Mouse (Mus musculus) splenic B cell, adult 2 months (primary cell): Measurements from ENCODE around the gene Grcc10.

ENCODE experiments used
- DNase-seq: peaks from one replicate; pipeline ENCODE4 v3.0.0-alpha.2; 2011; ENCODE audit warnings: low read depth, low spot score
- H3K27me3 ChIP-seq: 2 replicates; pipeline ENCODE4 v1.6.1; 2012; ENCODE audit warnings: mild to moderate bottlenecking, low read length, moderate library complexity, mixed read lengths; ENCODE audit not compliant: control insufficient read depth, poor library complexity, insufficient read depth, severe bottlenecking
- H3K36me3 ChIP-seq: 2 replicates; pipeline ENCODE4 v1.6.1; 2012; ENCODE audit warnings: mild to moderate bottlenecking, low read length, moderate library complexity, mixed read lengths; ENCODE audit not compliant: control insufficient read depth, poor library complexity, insufficient read depth, severe bottlenecking

Grcc10 gene

DNA sequence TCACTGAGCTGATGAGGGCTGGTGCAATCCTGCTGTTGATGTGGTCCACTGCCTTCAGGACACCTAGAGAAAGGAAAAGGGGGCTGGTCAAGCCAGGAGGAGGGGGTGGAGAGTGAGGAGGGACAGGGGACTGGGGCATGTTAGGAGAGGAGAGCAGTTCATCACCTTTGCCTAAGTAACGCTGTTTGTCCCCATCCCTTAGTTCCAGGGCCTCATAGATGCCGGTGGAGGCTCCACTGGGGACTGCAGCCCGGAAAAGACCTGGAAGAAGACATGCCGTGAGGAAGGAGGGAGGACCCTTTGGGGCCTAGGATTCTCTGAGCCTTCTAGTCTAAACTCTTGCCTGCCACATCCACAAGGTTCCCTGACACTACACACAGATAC, 26.4 kb upstream of the Grcc10 start:
- H3K27me3 ChIP-seq = no peaks in the 10 kb centered on the region
- no peak for DNase-seq

DNA sequence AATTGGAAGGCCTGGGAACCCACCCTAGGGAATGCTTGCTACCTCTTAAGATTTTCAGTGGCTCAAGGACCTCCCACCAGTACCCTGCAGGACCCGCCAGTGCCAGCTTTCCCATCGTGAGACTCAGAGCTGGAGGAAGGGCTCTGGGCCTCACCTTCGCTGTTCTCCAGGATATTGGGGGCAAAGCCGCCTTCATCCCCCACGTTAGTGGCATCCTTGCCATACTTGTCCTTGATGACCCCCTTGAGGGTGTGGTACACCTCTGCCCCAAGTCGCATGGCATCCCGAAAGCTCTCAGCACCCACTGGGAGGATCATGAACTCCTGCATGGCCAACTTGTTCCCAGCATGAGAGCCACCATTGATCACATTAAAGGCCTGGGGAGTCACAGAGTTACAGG, 24.8 kb upstream of the Grcc10 start:
- H3K36me3 ChIP-seq = no peaks in the 10 kb centered on the region
- no peak for DNase-seq
- H3K27me3 ChIP-seq = no peaks in the 10 kb centered on the region

More for the DNA sequence above, 26.4 kb upstream of the Grcc10 start:
- H3K36me3 ChIP-seq = no peaks in the 10 kb centered on the region

DNA sequence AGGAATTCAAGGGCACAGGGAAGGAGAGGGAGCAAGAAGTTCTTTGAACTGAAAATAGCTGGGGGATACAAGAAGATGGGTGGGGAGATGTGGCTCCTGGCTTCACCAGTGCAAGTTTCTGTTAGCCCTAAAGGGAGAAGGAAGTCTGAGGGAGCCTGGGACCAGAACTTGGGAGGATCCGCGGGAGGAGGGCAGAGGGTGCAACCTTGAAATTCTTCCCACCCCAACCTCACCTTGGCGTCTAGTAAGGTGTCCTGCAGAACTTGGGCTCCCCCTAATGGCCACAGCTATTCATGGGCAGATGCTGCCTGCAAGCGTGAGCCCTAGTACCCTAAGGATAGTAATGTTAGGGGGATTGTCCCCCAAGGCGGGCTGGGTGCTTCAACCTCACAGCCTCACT, 18.1 kb upstream of the Grcc10 start:
- H3K36me3 ChIP-seq = no peaks in the 10 kb centered on the region
- no peaks in the 10 kb centered on the region for H3K27me3 ChIP-seq
- DNase-seq = peak; percentile 94

DNA sequence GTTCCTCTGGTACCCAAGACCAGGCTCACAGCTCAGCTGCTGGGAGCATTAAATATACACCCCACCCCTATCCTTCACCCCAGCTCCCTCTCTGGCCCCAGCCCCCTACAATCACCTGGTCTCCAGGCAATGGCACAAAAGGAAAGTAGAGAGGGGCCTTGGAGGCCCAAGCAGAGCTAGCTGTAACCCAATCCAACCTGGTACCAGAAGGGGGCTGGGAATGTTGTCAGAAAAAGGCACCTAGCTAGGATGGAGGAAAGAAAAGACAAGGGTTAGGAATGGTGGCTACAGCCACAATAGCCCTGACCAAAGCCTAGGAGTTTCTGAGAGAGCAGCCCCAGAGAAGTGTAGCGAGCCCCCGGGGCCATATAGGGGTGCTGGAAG, 17.7 kb upstream of the Grcc10 start:
- Histone ChIP-seq H3K27me3 (no peaks in the 10 kb centered on the region), H3K36me3 (no peaks in the 10 kb centered on the region)
- no peak for DNase-seq

DNA sequence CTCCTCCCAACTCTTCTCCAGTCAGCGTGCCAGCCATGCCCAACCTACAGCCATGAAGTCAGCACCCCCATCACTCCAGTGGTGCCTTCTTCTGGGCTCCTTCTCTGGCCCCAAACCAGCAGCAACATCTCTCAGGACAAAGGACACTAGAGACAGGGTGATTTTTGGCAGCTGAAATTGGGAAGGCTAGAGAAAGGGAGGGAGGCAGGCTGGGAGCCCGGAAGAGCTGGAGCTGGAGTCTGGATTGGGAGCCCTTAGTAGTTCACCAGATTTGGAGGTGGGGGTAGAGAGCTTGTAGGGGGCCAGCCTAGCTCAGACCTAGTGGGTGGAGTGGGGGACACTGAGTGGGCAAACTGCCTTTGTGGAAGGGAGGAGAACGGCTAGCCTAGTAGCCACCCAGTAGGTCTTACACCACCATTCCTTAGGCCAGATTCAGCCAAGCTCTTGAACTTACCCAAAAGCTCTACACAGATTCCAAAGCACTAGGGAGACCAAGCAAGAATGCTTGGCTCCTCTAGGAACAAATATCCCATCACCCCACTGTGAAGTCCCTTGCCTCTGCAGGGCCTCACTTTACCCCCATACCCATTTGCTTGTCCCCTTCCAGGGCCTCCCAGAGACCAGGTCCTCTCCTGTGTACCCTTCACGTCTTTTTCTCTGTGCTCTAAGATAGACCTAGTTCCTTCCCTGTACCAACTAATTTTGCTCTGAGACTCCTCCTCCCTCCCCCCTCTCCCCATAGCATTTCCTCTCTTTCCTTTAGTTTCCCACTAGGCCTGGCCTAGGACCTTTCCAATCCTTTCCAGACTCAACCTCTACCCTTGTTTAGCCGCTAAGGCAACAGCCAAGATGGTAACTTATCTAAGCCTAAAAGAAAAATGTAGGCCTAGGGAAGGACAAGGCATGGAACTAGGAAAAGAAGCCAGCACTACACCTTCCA, 17.0 kb upstream of the Grcc10 start:
- DNase-seq = no peak
- Histone ChIP-seq H3K36me3 (no peaks in the 10 kb centered on the region), H3K27me3 (no peaks in the 10 kb centered on the region)

DNA sequence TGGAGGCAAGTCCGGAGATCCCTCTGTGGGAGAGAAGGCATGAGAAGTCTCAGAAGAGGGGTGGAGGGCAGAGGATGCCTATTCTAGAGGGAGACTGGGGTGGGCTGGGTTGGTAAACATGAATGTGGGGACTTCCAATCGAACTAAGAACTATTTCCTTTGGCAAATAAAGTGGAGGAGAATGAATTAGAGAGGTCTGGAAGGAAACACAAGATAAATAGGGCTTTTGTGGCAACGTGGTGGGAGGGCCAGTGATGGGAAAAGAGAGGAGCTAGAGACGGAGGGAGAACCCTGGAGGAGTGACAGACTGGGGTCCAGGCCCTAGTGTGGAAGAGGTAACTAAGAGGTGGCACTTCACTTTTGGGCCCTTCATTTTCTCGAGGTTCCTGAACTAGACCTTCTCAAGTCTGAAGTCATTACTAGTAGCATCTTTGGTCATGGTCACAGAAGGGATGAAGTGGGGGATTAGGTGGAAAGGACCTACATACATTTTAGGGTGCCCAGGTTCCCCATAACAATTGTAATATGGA, 16.2 kb upstream of the Grcc10 start:
- H3K36me3 ChIP-seq = no peaks in the 10 kb centered on the region
- no peak for DNase-seq

DNA sequence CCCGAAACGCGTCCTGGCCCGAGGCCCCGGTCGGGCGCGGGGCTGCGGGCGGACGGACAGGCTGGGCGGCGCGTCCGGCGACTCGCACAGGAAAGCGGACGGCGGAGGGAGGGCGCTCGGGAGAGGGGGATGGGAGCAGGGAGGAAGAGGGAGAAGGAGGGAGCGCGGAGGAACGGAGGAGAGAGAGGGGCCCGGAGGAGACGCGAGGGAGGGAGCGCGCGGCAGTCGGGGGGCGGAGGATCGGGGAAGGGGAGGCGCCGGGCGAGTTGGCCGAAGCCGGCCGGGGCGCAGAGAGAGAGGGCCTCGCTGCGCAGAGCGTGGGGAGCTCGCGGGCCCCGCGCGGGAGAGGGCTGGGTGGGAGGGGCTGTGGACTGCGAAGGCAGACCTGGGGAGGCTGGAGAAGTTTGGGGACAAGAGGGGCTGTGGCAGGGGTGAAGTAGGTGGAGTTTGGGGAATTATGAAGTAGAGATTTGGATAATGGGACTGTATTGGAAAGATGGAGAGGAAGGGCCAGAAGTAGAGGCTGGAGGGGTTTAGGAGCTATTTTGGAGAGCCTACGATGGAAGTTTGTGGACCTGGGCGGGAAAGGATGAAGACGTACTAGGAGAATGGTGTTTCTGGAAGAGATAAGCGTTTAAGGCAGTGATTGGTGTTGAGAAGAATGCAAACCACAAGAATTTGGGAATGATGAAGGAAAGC, 15.6 kb upstream of the Grcc10 start:
- peak; percentile 36 for DNase-seq
- no peaks in the 10 kb centered on the region for H3K27me3 ChIP-seq
- no peaks in the 10 kb centered on the region for H3K36me3 ChIP-seq

More for the DNA sequence above, 16.2 kb upstream of the Grcc10 start:
- no peaks in the 10 kb centered on the region for H3K27me3 ChIP-seq

DNA sequence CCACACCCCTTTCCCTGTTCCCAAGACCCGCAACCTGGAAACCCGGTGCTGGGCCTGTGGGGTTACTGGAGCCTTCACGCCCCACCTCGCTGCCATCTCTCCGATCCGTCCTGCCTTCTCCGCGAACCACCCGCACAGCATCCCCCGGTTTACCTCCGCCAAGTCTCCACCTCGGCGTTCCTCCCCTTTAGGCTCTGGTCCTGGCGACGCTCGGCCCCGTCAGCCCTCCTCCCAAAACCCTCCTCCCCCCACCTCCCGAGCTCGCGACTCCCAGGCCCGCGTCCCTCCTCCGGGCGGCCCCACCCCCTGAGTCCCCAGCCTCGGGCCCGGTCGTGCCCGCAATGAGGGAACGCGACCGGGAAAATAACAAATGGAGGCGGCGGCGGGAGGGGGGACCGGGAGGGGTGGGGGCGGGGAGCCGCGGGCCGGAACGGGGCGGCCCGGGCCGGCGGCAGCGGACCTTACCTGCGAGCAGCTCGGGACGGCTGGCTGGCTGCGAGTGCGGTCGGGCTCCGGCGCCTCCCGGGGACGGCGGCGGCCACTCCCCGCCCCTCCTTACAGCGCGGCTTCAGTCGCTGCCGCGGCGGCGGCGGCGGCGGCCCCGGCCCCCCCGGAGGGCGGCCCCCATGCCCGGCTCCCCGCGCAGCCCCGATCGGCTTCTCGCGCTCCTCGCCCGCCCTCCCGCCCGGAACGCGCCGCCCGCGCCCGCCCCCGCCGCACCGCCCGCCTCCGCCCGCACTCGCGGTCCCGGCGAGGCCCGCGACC, 14.8 kb upstream of the Grcc10 start, which contains the start of the genes Gm45234 and Atn1:
TSS of gene Gm45234 (minus strand) at position 191 of the 765 bp plus-strand sequence.
TSS of gene Atn1 (minus strand) at position 694 of the 765 bp plus-strand sequence.
- Histone ChIP-seq H3K27me3 (no peaks in the 10 kb centered on the region), H3K36me3 (no peaks in the 10 kb centered on the region)
- peak; percentile 50 for DNase-seq

DNA sequence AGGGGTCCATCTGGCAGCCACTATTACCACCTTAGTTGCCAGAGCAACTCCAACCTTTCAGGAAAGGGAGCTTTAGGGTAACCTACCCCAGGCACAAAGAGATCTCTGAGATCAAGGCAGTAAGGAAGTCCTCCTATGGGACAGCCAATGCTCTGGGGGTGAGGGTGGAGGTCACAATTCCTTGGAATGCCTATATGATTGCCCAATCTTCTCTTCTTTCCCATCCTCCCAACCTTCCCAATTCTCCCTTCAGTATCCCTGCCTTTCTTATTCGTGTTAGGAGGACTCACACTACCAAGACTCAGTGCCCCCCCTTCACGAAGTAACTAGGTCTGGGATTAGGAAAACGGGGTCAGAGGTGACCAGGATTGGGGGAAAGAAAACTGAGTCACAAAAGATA, 14.1 kb upstream of the Grcc10 start:
- no peaks in the 10 kb centered on the region for H3K36me3 ChIP-seq
- H3K27me3 ChIP-seq = no peaks in the 10 kb centered on the region
- DNase-seq = no peak

DNA sequence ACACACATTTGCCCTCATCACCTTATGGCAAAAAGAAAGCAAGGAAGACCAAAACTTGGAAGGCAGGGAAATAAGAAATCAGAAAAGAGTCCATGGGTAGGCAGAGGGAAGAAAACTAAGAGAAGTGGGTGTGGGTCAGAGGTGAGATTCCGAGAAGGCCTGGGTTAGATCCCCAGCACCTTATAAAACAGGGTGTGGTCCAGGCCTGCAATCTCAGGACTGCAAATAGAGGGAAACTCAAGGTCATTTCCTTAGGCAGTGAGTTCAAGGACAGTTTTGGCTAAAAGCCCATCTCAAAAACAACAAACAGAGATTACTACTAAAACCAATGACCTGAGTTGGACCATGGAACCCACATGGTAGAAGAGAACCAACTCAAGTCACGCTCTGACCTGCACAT, 12.7 kb upstream of the Grcc10 start:
- H3K27me3 ChIP-seq = no peaks in the 10 kb centered on the region
- no peaks in the 10 kb centered on the region for H3K36me3 ChIP-seq
- DNase-seq = no peak

DNA sequence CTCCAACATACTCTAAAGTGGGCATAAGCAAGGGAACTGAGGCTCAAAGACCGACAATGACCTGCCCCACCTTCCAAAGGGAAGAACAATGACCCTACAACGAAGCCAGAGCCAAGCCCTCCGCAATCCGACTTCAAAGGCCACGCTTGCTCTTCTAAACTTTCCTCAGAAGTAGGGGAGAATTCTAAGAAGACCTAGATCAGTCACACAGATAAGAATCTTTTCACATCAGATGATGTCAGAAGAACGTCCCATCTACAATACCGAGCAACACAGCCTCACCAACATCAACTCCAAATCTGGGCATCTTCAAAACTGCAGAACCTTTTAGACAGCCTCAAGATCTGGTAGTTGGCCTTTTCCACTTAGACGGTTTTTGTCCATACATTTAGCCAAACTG, 9.2 kb upstream of the Grcc10 start:
- Histone ChIP-seq H3K36me3 (no peaks in the 10 kb centered on the region), H3K27me3 (no peaks in the 10 kb centered on the region)
- DNase-seq = no peak

DNA sequence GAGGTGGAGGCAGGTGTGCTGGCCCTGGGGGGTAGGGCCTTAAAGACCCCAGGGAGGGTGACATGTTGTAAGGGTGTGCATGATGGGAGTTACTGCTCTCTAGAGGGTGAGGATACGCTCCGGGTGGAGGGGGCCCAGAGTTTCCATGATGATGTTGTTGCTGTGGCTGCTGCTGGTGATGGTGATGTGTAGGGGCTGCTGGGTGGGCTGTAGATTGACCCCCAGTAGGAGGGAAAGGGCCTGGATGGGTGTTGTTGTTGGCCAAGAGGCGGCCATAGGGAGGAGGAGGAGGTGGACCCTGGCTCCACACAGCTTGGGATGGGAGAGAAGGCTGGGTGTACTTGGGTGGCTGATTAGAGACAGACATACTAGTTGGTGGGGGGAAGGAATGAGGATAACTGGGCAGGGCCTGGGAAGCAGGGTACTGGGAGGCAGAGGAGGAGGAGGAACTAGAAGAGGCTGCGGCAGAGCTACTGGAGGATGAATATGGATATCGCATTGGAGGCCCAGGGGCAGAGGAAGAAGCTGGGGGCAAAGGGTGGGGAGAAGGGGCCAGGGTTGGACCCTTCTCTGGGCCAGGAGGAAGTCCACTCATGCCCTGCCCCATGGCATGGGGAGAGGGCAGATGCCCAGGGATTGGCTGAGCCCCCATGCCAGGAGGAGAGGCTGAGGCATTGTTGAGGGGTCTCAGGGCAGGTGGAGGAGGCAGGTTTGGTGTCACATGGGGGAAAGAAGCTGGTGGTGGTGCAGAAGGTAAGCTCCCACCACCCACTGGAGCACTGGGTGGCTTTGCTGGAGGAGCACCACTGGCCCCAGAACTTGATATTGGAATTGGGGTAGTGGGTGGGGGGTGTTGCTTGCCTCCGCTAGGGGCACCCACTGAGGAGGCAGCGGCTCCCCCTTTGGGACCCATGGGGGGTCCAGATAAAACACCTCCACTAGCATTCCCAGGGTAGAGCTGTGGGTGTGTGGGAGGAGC, 5.8 kb upstream of the Grcc10 start:
- H3K36me3 ChIP-seq = no peaks in the 10 kb centered on the region; the same call in 1 of the 2 replicates
- DNase-seq = no peak
- no peaks in the 10 kb centered on the region for H3K27me3 ChIP-seq

DNA sequence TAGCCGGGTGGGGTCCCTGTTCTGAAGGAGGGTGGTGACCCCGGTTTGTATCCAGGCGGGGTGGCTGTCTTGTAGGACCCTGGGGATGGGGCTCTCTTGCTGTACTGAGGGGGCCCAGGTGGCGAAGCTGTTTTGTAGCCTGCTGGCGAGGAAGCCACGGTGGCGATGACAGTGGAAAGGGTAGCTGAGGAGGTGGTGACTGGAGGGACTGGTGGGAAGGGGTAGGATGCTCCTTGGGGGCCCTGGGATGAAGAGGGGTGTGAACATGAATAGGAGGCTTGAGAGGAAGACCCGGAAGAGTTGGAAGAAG, 5.1 kb upstream of the Grcc10 start:
- DNase-seq = no peak
- Histone ChIP-seq H3K36me3 (no peaks in the 10 kb centered on the region; the same call in 1 of the 2 replicates), H3K27me3 (no peaks in the 10 kb centered on the region)
